Mouse (Mus musculus) urinary bladder, postnatal 14 days (tissue): ENCODE measurements around the gene Syp.

ENCODE experiments used
- DNase-seq: peaks from one replicate; pipeline ENCODE4 v3.0.0; 2021; ENCODE audit warnings: low spot score

The Syp gene

DNA sequence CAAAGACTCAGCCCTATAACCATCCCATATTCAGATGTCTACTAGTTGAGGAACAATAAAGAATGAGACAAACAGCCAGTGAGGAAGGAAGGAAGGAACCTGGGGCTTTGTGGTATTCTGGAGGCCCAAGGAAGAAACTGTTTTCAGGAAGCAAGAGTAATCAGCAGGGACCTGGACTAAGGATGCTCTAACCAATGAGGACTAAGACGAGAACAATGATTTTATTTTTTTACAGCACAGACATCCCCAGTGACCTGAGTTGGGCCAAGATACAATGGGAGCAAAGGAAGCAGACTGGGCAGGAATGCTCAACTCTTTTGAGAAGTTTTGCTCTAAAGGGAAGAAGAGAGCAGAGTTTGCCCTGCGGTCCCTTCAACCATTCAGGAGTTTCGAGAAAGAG, 24.7 kb downstream of the Syp start:
- no peak for DNase-seq

DNA sequence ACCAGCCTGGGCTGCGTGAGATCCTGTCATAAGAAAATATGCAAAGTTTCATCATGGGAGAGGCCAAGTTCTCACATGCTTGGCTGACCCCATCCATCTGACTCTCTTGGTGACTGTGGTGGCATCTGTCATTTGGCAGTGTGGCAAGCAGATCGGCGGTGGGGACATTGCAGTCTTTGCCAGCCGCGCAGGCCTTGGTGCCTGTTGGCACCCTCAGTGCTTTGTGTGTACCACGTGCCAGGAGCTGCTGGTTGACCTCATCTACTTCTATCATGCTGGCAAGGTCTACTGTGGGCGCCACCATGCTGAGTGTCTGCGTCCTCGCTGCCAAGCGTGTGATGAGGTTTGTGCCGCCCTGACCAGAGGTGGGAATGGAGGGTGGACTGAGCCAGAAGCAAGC, 26.5 kb downstream of the Syp start:
- no peak for DNase-seq

DNA sequence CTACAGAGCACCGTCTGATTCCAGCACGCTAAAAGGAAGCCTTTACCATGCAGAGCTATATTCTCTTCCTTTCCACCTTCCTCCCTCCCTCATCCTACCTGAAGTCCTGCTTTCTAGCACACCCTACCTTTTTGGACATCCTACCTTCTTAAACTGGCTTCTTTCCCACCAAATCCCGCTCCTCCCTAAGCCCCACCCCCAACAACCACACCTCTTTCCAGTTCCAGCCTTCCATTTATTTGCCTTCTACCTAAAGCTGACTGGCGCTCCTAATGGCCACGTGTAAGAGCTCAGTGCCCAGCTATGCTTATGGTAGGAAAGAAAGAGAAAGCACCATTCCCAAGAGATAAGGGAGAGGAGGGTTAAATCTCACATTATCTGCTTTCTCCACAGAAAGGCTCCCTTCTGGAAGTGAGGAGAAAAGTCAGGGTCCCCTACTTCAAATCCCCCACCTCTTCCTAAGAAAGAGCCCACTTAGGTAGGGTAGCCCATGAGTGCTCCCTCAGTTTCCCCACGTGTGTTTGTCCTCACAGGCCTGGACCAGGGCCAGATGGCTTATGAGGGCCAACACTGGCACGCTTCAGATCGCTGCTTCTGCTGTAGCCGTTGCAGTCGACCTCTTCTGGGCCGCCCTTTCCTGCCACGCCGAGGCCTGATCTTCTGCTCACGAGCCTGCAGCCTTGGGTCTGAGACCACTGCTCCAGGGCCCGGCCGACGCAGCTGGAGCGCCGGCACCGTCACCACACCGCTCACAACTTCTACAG, 27.6 kb downstream of the Syp start:
- DNase-seq, result no peak

DNA sequence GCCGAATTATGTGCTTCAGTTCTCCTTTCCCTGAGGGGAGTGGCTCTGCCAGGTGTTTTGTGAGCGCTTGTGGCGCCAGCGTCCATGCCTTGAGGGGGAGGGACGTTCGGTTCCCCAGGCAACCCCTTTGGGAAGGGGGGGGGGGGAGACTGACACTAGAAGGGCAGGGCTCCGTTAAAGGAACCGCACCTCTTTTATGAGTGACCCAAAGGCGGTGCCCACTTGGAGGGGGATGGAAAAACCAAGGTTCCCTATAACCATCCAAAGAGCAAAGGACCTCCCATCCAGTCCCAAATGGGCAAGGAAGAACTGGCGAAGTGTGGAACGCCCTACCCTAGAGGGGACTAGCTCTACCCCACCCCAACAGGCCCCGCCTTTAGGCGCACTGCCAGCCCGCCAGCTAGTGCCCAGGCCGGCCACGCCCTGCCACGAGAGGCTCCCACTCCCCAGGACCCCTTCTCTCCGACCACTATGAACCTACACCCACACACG, 32.2 kb downstream of the Syp start:
- peak; percentile 80 for DNase-seq

DNA sequence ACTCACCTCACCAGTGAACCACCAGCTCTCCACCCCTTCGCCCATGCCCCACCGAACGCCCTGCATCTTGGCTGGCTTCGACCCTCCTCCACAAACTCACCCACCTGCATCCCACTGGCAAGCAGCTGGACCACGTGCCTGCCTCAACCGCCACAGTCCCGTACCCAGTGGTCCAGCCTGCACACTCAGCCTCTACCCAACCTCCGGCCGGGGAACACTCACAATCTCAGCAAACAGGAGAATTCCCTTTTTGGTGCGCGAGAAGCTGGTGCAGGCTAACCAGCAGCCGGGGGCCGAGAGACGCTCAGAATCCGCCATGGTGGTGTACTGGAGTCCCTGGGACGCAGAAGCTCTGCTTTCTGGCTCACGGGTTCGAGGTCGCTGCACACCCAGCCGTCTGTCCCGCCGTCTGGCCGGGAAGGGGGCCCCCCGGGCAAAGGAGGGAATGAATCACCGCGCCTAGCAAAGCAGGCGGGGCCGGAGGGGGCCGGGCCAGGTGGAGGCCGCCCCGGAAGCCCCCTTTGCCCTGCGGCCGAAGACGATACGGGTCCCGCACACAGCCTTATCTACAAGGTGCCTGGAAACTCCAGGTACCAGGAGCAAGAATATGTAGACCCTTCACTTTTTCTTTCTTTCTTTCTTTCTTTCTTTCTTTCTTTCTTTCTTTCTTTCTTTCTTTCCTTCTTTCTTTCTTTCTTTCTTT, 32.8 kb downstream of the Syp start, which contains the start of gene Plp2:
Gene Plp2, minus strand, starts transcription at position 470 of the 703 bp plus-strand sequence.
- peak; percentile 63 for DNase-seq

DNA sequence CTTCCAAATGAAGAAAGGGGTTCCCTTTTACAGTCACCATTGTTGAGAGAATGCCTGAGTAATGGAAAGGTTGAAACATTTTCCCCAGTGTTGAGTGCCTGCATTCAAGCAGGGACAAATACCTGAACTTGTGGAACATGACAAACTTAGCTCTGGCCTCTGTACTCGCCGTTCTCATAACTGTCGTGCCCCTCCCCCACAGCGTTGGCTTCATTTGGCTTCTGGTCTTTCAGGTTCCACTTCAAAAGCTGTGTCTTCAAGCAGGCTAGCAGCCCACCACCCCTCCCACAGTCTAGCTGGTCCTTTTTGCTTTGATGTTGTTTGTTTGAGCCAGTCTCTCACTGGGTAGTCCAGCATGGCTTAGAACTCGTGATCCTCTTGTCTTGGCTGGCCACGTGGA, 34.5 kb downstream of the Syp start:
- DNase-seq, result peak; percentile 32

DNA sequence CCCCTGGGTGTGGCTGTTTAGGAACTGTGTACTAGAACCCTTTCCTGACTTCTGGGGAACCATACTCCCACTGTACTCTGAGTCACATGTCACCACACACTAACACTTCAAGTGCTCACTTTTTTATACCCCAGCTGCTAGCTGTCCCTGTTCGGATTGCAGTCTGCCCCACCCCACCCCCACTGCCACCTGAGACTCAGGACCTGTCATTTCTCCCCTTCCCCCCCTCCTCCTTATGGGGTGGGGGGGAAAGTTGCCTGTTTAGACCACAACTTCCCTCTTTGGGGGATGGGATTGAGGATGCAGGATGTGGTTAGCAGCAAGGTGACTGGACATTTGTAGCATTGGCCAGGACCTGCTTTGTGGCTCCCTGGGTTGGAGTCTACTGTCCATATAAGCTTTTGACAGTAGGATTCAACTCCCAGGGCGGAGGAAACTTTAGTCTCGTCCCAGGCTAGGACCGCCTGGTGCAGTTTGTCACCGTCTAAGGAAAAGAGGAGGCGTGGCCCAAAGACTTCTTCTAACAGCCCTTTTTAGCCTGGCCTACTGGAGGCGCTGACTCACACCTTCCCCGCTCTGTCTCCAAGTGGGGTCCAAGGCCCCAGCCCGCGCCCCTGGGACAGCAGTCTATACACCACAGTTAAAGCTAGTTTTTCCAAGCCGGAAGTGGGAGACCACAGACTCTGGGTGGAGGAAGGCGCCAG, 35.5 kb downstream of the Syp start:
- peak; percentile 43 for DNase-seq

DNA sequence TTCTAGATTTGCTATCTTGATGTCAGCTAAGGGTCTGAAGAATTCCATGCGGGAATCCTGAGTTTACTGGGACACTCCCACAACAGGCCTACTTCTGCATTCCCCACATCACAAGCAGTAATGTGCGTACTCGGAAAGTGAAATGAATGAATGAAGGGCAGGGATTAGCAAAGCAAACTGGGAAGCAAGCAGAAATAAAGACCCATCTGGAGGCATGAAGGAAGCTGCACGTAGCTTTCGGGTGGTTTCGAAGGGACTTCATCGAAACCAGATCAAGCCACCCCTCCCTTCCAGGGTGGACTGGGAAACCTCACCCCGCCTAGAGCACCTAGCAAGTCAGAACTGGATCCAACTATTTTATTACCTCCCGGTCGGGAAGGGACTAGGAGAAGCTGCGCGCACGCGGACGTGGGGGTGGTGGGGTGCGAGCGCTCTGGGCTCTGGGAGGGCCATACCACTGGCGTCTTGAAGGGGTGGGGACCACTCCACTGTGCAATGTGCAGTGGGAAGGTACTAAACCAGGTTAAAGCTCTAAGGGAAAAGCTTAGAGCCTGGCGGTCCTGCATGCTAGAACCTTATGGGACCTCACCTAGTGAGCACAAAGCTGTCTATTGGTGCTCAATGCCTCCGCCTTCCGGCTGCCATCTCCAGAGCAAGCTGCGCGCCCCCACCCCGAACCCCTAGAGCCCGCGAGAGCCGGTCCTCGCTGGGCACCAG, 36.2 kb downstream of the Syp start:
- peak; percentile 34 for DNase-seq

DNA sequence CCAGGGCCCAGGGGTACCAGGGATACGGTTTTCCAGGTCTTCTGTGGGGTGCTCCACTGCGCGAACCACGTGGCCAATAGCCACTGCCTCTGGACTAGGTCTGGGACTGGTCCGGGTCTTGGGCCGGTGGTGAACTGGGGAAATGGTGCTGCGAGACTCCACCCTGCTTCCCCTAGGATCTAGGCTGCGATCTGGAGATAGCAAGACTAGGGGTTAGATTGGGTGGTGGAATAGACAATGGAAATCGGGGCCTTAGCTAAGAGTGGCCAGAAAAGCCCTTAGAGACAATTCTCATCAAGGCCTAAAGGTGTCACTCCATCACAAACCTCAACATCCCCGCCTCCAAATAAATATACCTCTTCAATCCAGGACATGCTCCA, 36.7 kb downstream of the Syp start:
- DNase-seq, result no peak

DNA sequence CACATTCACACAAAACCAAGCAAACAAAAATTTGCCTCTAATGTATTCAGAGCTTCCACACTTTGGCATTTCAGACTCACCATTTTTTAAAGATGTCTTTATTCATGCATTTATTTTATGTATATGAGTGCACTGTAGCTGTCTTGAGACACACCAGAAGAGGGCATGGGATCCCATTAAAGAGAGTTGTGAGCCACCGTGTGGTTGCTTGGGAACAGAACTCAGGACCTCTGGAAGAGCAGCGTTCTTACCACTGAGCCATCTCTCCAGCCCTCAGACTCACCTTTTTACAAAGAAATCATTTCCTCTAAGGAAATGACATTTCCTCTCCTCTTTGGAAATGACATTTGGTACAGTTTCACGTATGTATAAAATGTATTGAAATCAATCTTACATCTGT, 40.7 kb downstream of the Syp start:
- DNase-seq, result no peak

DNA sequence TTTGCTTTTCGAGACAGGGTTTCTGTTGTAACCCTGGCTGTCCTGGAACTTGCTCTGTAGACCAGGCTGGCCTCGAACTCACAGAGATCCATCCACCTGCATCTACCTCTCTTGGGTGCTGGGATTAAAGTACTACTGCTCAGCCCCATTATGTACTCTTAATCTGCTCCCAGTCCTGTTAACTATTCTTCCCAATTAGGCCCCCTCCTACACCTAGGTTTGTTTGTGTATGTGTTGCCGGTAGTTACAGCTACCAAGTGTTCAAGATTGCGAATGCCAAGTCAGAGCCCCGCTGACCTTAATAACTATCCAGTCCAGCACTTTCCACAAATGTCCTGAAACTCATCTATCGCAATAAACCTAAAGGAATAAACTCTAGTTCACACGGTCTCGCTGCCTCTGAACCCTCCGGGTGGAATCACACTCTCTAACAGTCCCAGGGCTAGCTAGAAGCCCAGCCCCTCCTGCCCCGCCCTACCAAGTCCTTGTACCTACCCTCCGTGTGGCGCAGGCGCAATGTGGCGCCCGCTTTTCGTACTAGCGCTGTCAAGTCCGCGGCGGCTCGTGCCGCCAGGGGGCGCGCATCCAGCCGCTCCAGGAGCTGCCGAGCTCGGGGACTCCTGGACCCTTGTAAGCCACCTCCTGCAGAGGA, 41.3 kb downstream of the Syp start:
- DNase-seq, result peak; percentile 87

DNA sequence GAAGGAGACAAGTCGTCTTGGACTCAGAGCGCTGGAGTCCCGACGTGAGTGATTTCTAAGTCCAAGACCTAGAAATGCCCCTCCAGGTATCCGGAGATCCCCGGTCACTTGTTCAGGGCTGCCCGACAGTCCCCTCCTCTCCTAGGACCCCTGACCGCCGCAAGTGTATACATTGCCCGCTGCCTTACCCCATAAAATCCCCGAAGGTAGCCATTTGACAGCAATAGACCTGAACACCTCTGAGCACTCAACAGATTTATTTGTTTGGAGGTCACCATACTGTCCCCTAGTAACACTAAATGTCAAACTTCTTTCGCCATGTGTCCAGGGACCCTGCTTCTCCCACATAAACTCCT, 41.8 kb downstream of the Syp start:
- no peak for DNase-seq

DNA sequence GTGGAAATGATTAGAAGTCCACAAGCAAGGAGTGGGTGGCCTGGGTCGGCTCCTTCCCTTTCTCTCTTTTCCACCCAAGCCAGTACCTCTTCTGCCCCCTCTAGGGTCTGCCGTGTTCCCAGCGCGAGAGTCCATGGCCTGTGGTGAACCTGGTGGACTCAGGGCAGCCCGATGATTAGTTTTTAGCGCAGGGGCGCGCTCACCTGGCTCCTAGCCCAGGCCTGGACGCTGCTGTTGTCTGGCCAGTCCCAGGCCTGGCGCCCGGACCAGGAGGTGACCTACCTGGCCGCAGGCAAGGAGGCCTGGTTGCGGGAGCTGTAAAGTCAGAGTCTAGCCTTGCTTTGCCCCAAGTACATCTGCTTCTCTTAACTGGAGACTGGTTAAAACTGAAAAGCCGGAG, 42.6 kb downstream of the Syp start, which contains the start of gene Magix:
Gene Magix, minus strand, starts transcription at position 388 of the 400 bp plus-strand sequence.
- DNase-seq, result no peak

DNA sequence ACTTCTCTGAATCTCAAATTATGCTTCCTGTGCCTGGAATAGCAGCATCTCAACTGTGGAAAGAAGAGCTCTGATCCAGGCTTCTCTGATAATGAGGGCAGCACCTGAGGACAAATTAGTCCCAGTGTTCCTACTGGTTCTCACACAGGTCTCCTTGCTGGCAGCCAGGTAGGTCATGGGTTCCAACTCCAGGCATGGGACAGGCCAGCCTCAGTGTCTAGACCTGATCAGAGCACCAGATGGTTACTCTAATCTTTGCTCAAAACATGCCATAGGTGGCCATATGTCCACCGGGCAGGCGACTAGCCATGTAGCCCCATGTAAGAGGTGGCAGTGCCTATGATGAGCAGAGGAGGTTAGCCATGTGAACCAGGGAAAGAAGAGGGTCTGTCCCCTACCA, 50.0 kb downstream of the Syp start:
- DNase-seq, result no peak

DNA sequence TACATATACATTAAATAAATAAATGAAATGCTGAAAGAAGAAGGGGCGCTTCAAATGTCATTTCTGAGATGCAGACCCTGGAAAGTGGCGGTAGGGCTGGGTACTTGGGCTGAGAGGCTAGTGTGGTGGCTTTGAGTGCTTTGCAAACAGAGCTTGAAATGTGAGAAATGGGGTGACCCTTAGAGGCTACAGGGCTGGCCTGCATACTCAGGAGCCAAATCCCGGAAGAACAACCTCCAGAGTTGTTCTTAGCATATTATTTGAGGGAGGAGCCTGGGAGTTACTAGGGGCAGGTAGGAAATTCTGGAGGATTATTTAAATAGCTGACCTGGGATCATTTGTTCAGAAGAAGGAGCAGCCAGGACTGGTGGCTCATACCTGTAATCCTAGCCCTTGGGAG, 52.2 kb downstream of the Syp start:
- DNase-seq, result no peak

DNA sequence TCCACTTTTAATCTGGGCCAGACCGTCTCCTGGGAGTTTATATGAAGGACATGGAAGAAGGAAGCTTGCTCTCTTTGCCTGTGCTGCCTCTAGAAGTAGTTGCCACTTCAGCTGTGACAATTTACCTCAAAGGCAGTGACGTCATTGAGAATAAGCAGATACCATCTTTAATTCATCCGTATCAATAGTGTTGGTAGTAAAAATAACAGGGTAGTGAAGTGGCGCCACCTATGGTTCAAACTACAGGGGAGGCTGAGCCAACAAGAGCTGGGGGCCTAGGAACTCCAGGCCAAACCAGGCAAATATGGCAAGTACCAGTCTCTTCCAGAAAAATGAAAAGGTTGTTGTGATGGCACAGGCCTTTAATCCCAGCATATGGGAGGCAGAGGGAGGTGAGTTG, 54.6 kb downstream of the Syp start:
- no peak for DNase-seq

DNA sequence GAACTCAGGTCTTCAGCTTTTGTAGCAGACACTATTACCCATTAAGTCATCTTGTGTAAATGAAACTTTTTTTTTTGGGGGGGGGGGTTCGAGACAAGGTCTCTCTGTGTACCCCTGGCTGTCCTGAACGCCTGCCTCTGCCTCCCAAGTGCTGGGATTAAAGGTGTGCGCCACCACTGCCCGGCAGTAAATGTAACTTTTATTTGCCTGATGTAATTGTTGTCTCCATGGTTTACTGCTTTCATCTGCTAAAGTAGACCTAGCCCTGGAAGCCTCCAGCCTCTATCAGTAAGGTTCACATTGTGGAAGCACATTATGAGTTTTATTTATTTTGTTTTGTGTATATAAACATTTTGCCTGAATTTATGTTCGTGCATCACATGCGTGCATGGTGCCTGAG, 58.2 kb downstream of the Syp start:
- DNase-seq, result no peak

DNA sequence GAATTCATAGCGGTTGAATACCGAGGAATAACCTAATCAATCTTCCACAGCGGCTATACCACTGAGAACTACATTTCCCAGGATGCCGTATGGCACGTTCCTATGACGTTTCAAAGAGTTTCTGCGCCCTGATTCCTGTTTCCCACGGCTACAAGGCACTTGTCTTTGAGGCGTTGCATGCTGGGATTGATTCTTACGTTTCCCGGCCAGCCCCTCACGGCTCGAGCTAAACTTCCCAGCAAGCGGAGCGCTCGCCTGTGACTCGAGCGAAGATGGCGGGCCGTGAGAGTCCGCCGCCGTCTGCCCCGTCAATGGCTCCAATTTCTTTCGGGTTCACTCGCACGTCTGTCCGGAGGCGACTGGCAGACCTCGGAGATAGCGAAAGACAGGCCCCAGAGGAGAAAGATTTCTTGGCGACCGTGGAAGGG, 58.7 kb downstream of the Syp start, which contains the start of gene Gpkow:
Gene Gpkow, plus strand, starts transcription at position 178 of the 428 bp plus-strand sequence.
- peak; percentile 79 for DNase-seq
